Mouse (Mus musculus): ENCODE results near the gene Ccdc3. TPM values are rescaled to one million over a fixed set of nuclear protein-coding genes. Genes with fewer than 3 reads are reported as not detected.

The Ccdc3 gene
- polyA plus RNA-seq, 1 experiment from 2014 or later = 60.1 TPM

DNA sequence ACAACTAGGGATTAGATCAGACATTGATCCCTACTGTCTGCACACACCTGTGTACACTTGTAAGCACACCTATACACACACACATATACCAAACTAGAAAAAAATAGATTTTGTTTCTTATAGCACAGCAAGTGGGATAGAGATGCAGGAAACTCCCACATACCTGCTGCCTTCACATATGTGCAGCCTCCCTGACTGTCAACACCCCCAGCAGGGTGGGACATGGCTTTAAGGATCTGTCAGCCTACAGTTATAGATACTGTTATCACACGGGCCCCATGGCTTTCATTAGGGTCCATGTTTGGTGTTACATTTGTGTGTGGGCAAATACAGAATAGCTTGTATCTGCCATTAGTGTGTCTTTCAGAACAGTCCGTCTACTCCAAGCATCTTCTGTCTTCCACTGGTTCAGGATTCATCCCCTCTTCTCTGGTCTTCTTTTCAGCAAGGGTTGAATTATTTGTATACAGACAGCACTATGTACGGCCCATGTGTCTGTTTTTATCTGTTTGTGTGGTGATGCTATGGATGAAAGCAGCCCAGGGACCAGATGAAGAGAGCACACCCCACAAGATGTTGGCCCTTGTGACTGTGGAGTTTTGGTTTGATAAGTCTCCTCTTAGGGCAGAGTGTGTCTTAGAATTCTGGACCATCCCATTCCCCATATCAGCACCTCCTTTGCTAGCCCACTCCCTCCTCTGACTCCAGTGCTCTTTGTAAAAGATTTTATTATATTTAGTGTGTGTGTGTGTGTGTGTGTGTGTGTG, 24.5 kb downstream of the Ccdc3 start:
- H3K27me3 ChIP-seq = no peaks in the 10 kb centered on the region
- H3K9ac ChIP-seq = no peak overlapping the region
- H3K4me1 ChIP-seq = peaks cover 12% of the 10 kb centered on the region
- no peaks in the 10 kb centered on the region for H3K9me3 ChIP-seq (replicated peaks)
- WGBS = 77% methylated on average over 3 of the region's 3 CpGs
- ATAC-seq (ENCODE audit: insufficient number of reproducible peaks, low FRiP score, low TSS enrichment, low read depth) = no peak
- H3K36me3 ChIP-seq = no peaks in the 10 kb centered on the region
- no peak overlapping the region for H3K27ac ChIP-seq (replicated peaks)
- no peak overlapping the region for H3K4me3 ChIP-seq (replicated peaks)
- H3K4me2 ChIP-seq (replicated peaks) = no peak overlapping the region

DNA sequence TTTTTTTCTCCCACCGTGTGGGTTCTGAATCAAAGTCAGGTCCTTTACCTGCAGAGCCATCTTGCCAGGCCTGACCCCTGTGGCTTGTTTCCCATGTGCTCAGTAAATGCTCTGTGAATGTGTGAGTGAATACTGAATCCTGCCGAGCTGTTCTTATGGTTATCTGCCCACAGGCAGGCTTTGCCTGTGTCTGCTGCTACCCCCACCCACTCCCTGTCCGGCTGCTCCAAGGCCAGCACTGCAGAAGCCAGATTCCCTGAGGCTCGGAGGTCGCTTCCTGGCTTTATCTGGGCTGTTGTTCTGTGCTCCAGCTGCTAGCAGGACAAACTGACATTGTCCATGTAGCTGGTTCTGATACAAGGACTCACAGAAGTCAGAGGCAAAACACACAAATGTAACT, 25.2 kb downstream of the Ccdc3 start:
- H3K9ac ChIP-seq = no peak overlapping the region
- no peak overlapping the region for H3K27ac ChIP-seq (replicated peaks)
- H3K27me3 ChIP-seq = no peaks in the 10 kb centered on the region
- H3K36me3 ChIP-seq = no peaks in the 10 kb centered on the region
- no peaks in the 10 kb centered on the region for H3K9me3 ChIP-seq (replicated peaks)
- no peak overlapping the region for H3K4me2 ChIP-seq (replicated peaks)
- WGBS = 36% methylated on average over 5 of the region's 5 CpGs
- H3K4me1 ChIP-seq = peaks cover 5% of the 10 kb centered on the region; the same call in 1 of the 2 replicates
- H3K4me3 ChIP-seq (replicated peaks) = no peak overlapping the region
- no peak for ATAC-seq (ENCODE audit: insufficient number of reproducible peaks, low FRiP score, low TSS enrichment, low read depth)

DNA sequence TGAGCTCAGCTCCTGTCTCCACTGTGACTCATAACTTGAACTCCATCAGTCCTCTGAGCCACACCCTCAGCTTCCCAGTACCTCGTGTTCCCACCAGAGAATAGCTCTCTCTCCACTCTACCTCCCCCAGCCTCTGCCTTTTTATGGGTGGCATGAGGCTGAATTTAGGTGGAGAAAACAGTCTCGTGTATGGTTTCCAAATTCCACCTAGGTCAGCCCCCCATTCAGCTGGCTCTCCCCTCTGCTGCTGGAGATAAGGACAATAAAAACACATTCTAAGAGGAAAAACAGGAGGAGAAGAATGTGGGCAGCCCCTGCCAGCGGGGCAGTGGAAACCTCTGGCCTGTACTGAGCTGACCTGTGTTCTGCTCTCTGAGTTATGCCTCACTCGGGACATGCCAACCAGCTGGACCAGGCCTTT, 28.4 kb downstream of the Ccdc3 start:
- Histone ChIP-seq H3K4me3 (replicated peaks) (no peak overlapping the region), H3K27ac (replicated peaks) (no peak overlapping the region), H3K9ac (no peak overlapping the region), H3K9me3 (replicated peaks) (no peaks in the 10 kb centered on the region), H3K36me3 (no peaks in the 10 kb centered on the region), H3K4me1 (peaks cover 9% of the 10 kb centered on the region; the same call in 1 of the 2 replicates), H3K4me2 (replicated peaks) (no peak overlapping the region), H3K27me3 (no peaks in the 10 kb centered on the region)
- WGBS = 64% methylated on average over 4 of the region's 4 CpGs
- no peak for ATAC-seq (ENCODE audit: insufficient number of reproducible peaks, low FRiP score, low TSS enrichment, low read depth)

DNA sequence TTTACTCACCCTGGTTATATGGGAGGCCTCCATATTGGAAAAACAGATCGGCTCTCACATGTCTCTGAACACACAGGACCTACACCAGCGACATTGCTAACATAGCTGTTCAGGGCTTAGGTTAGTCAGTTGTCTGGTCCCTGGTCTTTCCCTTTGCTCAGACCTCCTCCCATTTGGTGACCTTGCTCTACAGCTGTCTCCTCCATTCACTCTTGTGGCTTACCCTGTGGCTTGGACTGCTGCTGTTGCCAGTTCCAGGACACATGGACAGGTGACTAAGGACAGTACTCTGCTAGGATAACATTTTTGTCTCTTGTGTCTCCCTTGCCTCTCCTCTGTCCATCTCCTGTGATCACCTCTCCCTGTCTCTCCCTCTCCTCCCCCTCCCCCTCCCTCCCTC, 29.2 kb downstream of the Ccdc3 start:
- H3K27ac ChIP-seq (replicated peaks) = no peak overlapping the region
- H3K9ac ChIP-seq = no peak overlapping the region
- H3K36me3 ChIP-seq = no peaks in the 10 kb centered on the region
- H3K4me3 ChIP-seq (replicated peaks) = no peak overlapping the region
- no peaks in the 10 kb centered on the region for H3K9me3 ChIP-seq (replicated peaks)
- peaks cover 14% of the 10 kb centered on the region for H3K4me1 ChIP-seq
- H3K27me3 ChIP-seq = no peaks in the 10 kb centered on the region
- no peak for ATAC-seq (ENCODE audit: insufficient number of reproducible peaks, low FRiP score, low TSS enrichment, low read depth)
- WGBS = 92% methylated on average over 2 of the region's 2 CpGs
- H3K4me2 ChIP-seq (replicated peaks) = no peak overlapping the region

DNA sequence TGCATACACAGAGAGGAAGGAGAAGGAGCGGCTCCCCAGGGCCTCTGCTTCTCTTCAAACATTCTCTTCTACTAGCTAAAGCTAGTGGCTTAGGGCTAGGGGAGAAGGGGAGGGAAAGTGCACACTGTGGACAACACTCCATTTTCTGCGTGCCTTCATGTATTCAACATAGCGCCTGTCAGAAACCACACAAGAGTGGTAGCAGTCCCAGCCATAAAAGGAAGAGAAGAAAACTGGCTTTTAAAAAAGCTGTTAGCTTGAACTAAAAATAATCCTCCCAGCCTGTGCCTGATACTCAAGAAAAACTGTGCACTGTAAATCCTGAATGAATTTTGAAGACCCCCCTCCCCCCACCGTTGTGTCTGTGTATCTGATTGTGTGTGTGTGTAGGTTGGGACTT, 33.2 kb downstream of the Ccdc3 start:
- Histone ChIP-seq H3K9ac (no peak overlapping the region), H3K4me3 (replicated peaks) (no peak overlapping the region), H3K36me3 (no peaks in the 10 kb centered on the region), H3K27ac (replicated peaks) (peak overlapping the region; percentile 48; the same call in 1 of the 2 replicates), H3K9me3 (replicated peaks) (no peaks in the 10 kb centered on the region), H3K4me2 (replicated peaks) (no peak overlapping the region), H3K27me3 (no peaks in the 10 kb centered on the region), H3K4me1 (peaks cover 11% of the 10 kb centered on the region)
- ATAC-seq (ENCODE audit: insufficient number of reproducible peaks, low FRiP score, low TSS enrichment, low read depth) = no peak
- WGBS = 56% methylated on average over 4 of the region's 4 CpGs

DNA sequence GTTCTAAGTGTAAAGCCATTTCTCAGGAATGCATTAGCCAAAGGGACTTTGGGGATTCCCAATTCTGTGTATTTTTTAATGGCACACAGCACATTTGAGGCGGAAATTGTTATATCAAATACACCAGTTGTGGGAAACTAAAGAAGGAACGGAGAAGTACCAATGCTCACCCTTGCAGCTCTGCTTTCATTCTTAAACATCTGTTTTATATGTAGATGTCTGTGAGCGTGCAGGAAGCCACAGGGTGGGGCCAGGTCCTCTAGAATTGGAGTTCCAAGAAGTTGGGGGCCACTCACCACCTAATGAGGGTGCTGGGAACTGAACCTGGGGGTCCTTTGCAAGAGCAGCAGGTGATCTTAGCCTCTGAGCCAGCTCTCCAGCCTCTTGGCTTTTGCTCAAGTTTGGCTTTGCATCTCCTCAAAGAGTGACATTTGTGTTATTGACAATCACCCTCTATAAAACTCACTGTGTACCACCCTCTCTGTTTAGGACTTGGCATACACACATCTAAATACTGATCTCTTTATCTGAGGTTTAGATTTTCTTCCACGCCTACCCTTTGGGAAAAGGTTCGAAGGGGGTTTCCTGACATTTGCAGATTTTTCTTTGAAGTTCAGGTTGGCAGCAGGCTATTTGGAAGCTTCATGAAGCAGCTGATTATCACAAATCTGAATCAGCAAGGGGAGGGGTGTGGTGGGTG, 33.9 kb downstream of the Ccdc3 start:
- Histone ChIP-seq H3K4me3 (replicated peaks) (no peak overlapping the region), H3K4me2 (replicated peaks) (no peak overlapping the region), H3K9ac (no peak overlapping the region), H3K4me1 (peaks cover 11% of the 10 kb centered on the region), H3K9me3 (replicated peaks) (no peaks in the 10 kb centered on the region), H3K36me3 (no peaks in the 10 kb centered on the region), H3K27ac (replicated peaks) (peak overlapping the region; percentile 48; the same call in 1 of the 2 replicates), H3K27me3 (no peaks in the 10 kb centered on the region)
- WGBS = 50% methylated on average over 5 of the region's 5 CpGs
- no peak for ATAC-seq (ENCODE audit: insufficient number of reproducible peaks, low FRiP score, low TSS enrichment, low read depth)

DNA sequence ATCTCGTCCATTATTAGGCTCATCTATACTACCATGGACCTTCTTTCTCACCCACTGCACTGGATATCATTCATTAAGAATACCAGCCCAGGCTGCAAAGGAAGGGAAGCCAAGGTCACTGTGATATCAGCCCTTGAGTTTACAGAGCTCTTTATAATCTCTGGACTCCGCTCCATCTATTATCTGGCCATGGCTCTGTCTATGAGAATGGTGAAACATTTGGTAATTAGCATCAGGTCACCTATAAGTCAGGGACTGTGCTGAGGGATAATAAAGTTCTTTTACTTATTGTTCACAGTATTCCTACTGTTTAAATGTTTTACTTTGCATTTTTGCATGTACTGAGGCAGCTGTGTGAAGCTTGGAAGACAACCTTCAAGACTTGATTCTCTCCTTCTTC, 35.2 kb downstream of the Ccdc3 start:
- 93% methylated on average over 2 of the region's 2 CpGs for WGBS
- Histone ChIP-seq H3K9me3 (replicated peaks) (no peaks in the 10 kb centered on the region), H3K9ac (no peak overlapping the region), H3K4me2 (replicated peaks) (no peak overlapping the region), H3K4me3 (replicated peaks) (no peak overlapping the region), H3K36me3 (no peaks in the 10 kb centered on the region), H3K4me1 (peaks cover 11% of the 10 kb centered on the region), H3K27ac (replicated peaks) (no peak overlapping the region), H3K27me3 (no peaks in the 10 kb centered on the region)
- no peak for ATAC-seq (ENCODE audit: insufficient number of reproducible peaks, low FRiP score, low TSS enrichment, low read depth)

DNA sequence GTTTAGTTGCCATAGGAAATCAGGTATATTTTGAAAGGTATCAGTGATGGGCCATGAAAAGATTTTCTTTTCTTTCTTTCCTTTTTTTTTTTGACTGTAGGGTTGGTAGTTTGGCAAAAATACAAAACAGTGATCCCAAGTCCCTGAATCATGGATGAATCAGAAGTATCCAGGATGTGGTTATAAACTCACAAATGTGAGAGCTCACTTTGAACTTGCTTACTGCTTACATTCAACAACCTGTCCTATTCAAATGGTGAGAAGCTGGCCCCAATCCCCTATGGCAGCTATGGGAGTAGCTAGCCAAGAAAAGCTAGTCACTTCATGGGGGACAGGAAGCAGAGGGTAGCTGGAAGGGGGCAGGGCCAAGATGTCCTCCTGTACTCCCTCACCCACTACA, 37.1 kb downstream of the Ccdc3 start:
- Histone ChIP-seq H3K27me3 (no peaks in the 10 kb centered on the region), H3K4me3 (replicated peaks) (no peak overlapping the region), H3K4me1 (peaks cover 17% of the 10 kb centered on the region), H3K9ac (no peak overlapping the region), H3K27ac (replicated peaks) (no peak overlapping the region), H3K36me3 (no peaks in the 10 kb centered on the region), H3K9me3 (replicated peaks) (no peaks in the 10 kb centered on the region), H3K4me2 (replicated peaks) (no peak overlapping the region)
- no peak for ATAC-seq (ENCODE audit: insufficient number of reproducible peaks, low FRiP score, low TSS enrichment, low read depth)

DNA sequence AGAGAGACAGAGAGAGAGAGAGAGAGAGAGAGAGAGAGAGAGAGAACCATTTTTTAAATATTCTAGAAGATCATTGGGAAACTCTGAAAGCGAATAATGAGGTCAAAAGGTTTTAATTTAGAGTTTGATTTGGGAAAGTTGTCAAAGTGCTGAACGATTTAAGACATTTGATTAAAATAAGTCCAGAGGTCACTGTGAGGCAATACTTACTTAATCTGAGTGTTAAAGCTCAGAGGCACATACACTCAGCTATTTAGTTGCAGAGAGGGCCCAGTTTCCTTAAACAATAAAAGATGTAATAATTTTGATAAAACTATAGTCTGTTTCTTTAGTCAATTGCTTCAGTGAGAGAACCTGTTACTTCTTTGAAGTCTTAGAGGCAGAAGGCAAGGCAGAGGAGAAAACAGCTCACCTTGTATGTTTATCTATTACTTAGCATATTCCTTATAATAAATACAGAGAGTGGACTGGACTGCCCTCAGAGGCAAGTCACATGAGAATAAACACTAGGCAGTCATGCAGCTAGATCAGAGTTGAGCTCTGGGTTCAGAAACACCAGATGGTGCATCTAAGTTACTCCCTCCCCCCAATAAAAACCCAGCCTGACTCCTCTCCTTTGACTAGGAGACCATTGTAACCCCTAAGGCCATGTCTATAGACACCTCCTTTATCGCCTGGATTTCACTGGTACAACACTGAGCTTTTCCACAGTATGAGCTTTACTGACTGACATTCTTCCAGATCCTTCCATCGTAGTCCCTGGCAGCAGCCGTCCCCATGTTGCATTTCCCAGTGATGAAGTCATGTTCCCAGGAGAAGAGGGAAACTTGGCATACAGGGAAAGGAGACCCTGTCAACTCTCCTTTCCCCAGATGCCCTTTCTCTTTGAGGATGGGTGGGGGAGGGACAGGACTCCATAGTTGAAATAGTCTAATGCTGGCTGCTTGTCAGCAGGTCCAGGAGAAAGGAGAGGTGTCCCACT, 44.2 kb downstream of the Ccdc3 start:
- Histone ChIP-seq H3K4me2 (replicated peaks) (no peak overlapping the region), H3K9ac (no peak overlapping the region), H3K36me3 (no peaks in the 10 kb centered on the region), H3K27ac (replicated peaks) (no peak overlapping the region), H3K27me3 (no peaks in the 10 kb centered on the region), H3K9me3 (replicated peaks) (no peaks in the 10 kb centered on the region), H3K4me3 (replicated peaks) (no peak overlapping the region), H3K4me1 (0 out of 2 replicates have a peak, but pooled peaks cover 9% of the 10 kb centered on the region)
- no peak for ATAC-seq (ENCODE audit: insufficient number of reproducible peaks, low FRiP score, low TSS enrichment, low read depth)
- 64% methylated on average over 5 of the region's 5 CpGs for WGBS

DNA sequence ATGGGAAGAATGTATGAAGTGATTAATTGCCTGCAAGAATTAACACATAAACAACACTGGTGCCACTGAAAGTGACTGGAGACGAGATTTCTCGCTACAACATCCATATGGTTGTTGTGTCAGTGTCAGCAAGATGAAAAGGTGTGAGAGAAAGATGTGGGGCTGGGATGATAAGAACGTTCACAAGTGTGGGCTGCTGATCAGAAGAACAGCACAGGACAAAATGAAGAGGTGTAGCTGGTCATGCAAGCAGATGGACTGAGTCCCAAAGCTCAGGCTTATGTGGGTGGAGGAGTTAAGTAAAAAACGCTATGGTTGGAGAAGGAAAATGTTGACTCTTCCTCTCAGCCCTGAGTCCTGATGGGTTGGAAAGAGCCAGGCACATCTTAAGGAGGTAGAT, 46.6 kb downstream of the Ccdc3 start:
- Histone ChIP-seq H3K4me1 (0 out of 2 replicates have a peak, but pooled peaks cover 5% of the 10 kb centered on the region), H3K4me3 (replicated peaks) (no peak overlapping the region), H3K9me3 (replicated peaks) (no peaks in the 10 kb centered on the region), H3K27me3 (no peaks in the 10 kb centered on the region), H3K36me3 (no peaks in the 10 kb centered on the region), H3K27ac (replicated peaks) (no peak overlapping the region), H3K9ac (no peak overlapping the region), H3K4me2 (replicated peaks) (no peak overlapping the region)
- 85% methylated on average over 4 of the region's 4 CpGs for WGBS
- ATAC-seq (ENCODE audit: insufficient number of reproducible peaks, low FRiP score, low TSS enrichment, low read depth) = no peak

DNA sequence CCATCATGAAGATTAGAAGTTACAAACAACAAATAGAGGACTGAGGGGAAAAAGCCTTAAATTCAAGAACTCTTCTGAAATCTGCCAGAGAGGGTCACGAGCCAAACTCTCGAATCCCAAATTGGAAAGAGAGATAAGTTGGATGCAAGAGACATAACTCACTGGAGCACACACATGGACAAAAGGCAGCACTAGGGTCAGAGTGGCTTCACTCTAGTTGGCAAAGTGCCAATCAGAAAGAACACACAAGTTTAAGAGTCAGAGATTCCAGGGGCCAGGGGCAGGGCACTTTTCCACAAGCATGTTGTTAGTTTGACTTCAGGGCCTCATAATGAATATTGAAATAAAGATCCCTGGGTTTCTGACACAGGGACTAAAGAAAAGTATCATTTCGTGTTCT, 48.1 kb downstream of the Ccdc3 start:
- no peak for ATAC-seq (ENCODE audit: insufficient number of reproducible peaks, low FRiP score, low TSS enrichment, low read depth)
- Histone ChIP-seq H3K9me3 (replicated peaks) (no peaks in the 10 kb centered on the region), H3K27ac (replicated peaks) (no peak overlapping the region), H3K9ac (no peak overlapping the region), H3K27me3 (no peaks in the 10 kb centered on the region), H3K4me2 (replicated peaks) (no peak overlapping the region), H3K36me3 (no peaks in the 10 kb centered on the region), H3K4me1 (no peaks in the 10 kb centered on the region), H3K4me3 (replicated peaks) (no peak overlapping the region)
- 85% methylated on average over 3 of the region's 3 CpGs for WGBS

Data from embryonic facial prominence, embryonic 15.5 days (tissue).